Mouse (Mus musculus) forelimb bud, embryonic 11.5 days (tissue): ENCODE measurements around the gene Mre11a.
"Not testable (repeated sequence)": the region's sequence is repeated elsewhere in the genome, so short reads cannot be mapped to it uniquely, and the experiment has no call there.

Experiments used
- DNase-seq: peaks from one replicate; pipeline ENCODE4 v3.0.0-alpha.2; 2012; ENCODE audit warnings: low read depth, low spot score

Gene Mre11a

DNA sequence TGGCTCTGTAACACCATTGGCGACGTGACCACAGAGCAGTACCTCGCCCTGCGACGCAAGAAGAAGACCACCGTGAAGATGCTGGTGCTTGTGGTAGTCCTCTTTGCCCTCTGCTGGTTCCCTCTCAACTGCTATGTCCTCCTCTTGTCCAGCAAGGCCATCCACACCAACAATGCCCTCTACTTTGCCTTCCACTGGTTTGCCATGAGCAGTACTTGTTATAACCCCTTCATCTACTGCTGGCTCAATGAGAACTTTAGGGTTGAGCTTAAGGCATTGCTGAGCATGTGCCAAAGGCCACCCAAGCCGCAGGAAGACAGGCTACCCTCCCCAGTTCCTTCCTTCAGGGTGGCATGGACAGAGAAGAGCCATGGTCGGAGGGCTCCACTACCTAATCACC lies 83.9 kb downstream of the Mre11a start:
- DNase-seq = no peak

DNA sequence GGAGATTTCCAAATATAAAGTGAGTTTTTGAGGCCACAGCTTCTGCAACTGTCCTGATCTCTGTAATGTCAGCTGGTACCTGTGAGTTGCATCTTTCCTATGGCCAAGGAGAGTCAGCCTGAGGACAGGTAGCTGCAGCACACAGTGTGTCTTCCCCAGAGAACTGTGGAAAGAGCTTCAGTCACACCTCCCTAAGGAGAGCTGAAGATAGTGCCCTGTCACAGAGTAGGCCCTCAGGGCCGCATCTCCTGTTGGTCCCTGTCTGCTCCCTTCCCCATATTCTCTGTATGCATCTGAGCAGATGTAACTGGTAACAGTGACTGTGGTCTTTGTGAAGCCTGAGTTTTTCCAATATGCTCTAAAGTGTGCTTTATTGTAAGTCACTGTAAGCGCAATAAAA lies 85.9 kb downstream of the Mre11a start:
- no peak for DNase-seq

DNA sequence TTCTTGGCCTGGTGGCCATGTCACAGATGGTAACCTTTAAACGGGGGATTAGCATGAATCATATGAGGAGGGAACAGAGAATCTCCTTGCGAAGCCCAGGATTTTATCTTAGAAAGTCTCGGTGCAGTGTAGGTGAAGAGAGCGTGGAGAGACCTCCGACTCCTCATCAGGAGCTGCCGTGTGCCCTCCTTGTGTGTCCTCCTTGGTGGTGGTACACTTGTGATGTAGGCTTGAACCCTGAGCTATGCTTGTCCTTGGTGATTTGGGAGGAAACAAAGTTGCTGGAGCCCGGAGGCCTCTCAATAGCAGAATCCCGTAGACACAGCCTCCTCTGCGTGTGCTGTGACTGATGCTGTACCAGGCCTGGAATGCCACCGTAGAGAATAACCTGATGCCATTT lies 86.3 kb downstream of the Mre11a start:
- DNase-seq = no peak

DNA sequence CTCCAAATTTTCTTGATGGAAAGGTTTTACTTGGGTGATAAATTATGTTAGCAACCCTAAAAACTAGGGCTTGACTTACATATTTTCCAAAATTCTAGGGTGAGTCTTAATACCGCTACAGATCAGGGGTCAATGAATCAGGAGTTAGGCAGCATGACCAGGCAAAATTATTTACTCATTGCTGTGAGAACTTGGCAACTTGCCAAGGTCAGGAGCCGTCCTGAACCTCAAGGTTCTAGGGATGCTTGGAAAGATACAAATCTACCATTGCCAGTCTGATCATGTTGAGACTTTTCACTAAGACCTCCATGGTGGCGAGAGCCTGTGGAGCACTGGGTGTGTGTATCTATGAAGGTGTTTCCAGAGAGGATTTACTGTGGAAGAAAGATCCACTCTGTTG lies 87.1 kb downstream of the Mre11a start:
- no peak for DNase-seq

DNA sequence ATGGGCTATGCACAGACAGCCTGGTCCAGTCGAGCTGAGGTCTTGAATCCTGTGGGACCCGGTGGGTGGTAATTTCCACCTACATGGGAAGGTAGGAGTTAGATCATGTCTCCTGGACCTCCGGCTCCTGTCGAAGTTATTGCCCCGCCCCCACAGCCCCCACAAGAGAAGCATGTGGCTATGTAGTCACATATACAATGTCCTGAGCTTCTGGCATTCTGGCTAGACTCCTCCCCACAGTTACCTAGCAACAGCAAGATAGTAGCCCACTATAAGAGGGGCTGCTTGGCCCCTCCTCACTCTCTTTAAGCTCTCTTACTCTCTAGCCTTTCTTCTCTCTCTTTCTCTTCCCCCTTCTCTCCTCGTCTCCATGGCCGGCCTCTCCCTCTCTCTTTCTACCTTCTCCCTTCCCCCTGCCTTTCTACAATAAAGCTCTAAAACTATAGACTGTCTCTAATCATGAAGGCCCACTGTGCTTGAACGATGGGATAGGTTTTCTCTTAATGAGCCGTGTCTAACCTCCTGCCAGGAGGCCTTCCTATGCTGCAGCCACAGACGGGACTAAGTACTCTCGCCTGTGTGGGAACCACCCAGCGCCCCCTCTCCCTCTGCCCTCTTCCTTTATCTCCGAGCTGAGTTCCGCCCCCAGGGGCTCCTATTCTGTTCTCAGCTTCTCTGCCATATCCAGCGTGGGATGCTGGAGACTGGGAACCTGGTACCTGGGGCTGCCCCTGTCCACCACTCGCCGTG lies 87.9 kb downstream of the Mre11a start:
- no peak for DNase-seq

DNA sequence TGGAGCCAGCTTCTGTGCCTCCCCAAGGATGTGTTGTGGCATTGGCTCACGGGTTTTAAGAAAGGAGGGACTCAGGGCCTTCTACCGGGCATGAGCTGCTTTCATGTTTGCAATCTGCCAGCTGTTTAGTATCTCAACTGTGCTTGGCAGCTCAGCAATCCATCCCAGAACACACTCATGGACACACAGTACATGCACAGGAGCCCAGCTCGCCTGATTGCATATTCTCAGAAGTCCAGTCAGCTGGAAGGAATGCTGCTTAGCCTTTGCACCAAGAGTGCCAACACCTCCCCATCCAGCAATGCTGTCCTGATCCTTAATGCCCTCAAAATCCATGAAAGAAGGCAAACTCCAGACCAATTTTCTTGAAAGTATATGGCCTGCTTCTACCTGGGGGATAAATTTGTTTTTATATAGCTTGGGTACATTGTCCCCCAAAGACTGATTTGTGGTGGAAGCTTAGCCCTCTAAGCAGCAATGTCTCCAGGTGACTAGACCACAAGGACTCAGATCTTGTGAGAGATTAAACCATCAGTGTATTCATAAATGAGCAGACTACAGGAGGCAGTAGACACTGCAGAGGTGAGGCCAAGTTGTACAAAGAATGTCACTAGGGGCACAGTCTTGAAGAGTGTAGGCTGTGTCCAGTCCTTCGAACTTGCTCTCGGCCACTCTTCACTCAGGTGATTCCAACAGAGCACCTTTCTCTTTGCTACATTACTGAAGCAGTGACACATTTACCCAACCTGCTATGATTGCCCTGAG lies 91.5 kb downstream of the Mre11a start:
- DNase-seq = no peak

DNA sequence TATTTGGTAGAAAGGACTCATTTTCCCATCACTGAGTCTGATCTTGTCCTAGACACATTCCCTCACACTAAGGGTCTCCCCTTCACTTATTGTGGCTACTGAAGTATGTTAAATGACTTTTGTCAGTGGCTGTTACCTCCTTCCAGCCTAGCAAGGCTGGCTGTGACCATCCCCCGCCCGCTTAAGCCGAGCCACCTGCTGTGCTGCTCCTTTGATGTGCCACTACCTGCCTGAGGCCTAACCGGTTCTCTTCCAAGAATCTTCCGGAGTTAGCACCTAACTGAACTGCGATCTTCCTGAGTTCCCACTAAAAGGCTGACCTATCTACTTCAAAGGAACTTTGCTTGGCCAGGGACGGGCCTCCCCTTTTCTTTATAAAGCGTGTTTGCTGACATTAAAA lies 92.1 kb downstream of the Mre11a start:
- not testable (repeated sequence) for DNase-seq

DNA sequence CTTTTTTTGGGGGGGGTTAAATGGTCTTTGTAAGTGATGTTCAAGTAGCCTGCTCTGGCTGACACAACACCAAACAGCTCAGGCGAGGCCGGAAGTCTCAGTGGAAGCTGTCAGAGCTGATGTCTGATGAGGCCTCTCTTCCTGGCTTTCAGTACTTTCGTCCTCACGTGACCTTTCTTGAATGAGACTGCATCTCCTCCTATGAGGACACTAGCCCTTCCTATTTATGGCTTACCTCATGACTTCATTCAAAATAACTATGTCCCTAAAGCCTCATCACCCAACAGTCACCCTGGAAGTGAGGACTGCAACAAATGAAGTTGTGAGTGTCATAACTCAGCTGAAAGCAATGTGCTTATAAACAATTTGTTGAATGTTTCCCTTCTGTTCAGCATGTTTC lies 100.2 kb downstream of the Mre11a start:
- no peak for DNase-seq

DNA sequence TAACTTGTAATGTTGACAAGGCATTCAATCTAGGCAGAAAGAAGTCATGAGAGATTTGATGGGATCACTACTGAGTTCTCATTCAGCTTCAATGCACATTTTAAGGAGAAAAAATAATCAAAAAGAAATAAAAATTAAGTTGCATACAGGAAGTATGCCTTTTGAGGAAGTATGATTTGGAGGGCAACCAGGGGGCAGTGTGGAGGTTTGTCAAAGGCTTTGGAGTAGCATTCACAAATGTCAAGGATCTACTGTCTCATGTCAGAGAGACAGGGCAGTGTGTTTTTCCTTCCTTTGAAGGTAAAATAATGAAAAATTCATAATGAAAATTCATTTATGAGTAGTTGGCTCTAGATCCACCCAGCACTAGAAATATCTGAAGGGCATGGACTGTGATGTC lies 100.7 kb downstream of the Mre11a start:
- no peak for DNase-seq

DNA sequence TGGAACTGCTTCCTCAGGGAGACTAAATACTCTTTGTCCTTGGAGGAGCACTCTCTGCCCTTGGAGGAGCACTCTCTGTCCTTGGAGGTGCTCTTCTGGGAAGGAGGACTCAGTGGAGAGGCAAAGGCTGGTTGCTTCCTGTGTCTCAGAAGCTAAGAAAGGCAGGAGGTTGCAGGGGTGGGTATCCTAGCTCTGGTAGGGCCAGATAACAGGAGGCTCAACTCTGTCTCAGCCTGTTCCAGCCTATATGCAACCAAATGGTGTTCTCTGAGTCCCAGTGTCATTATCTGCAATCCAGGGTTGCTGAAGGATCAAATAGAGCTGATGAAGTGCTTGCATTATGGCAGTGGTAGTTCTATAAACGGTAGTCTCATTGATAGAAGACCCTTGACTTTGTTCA lies 101.5 kb downstream of the Mre11a start:
- DNase-seq = no peak
